Mouse (Mus musculus): ENCODE data around the gene Clasp2. TPM values are rescaled to one million over a fixed set of nuclear protein-coding genes. Genes with fewer than 3 reads are reported as not detected.
A peak's percentile ranks its signal among the peaks of the same experiment; 100 is the strongest.
"Not testable (repeated sequence)": the region's sequence is repeated elsewhere in the genome, so short reads cannot be mapped to it uniquely, and the experiment has no call there.

The Clasp2 gene
- 44.6 and 50.5 TPM in 2 replicates for polyA plus RNA-seq (2012; ENCODE audit: insufficient read depth, insufficient read length, missing spikeins)

DNA sequence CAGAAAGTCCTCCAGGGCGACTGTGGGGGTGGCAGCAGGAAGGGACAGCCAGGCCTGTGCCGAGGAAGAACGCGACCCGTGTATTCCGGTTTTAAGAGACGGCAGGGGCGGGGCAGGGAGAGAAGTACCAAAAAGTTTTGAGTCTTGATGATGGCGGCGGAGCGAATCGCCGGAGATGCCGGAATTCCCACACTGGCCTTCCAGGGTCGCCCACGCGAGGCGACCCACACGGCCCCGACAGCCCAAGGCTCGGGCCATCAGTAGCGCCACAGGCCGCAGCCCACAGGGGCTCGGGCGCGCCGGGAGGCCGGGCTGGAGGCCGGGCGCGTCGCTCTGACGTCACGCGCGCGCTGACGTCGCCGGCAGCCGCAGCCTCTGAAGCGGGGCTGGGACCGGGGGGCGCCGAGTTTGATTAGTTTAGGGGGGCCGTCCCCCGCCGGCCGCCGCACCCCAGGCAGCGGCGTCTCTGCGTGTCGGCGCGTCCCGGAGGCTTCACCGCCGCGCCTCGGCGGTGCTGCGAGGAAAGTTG is at the start of gene Clasp2:
Gene Clasp2, plus strand, starts transcription at position 366 of the 529 bp plus-strand sequence.
- no peak for TF ChIP-seq POLR2A (IDR thresholded peaks at IDR 0.05; ENCODE audit: borderline replicate concordance, low read depth, low read length)
- H3K4me1 ChIP-seq (ENCODE audit: control insufficient read depth, insufficient read depth, low read length) = peaks cover 20% of the 10 kb centered on the region
- H3K4me3 ChIP-seq (ENCODE audit: insufficient read depth, low read length) = peak within 1 kb of the TSS; percentile 98
- peak within 1 kb of the TSS; percentile 84 for H3K27ac ChIP-seq (ENCODE audit: insufficient read depth, low read depth, low read length)

GRCm38 (mm10) chr9:113701441-113702160 is 39.7 kb upstream of the Clasp2 start:
- TF ChIP-seq POLR2A (IDR thresholded peaks at IDR 0.05; ENCODE audit: borderline replicate concordance, low read depth, low read length) (no peak), CTCF (IDR thresholded peaks at IDR 0.05; ENCODE audit: low read depth, low read length) (no peak)
- H3K4me3 ChIP-seq (ENCODE audit: insufficient read depth, low read length) = no peak overlapping the region
- H3K27ac ChIP-seq (ENCODE audit: insufficient read depth, low read depth, low read length) = no peak overlapping the region
- peaks cover 34% of the 10 kb centered on the region for H3K4me1 ChIP-seq (ENCODE audit: control insufficient read depth, insufficient read depth, low read length)

DNA sequence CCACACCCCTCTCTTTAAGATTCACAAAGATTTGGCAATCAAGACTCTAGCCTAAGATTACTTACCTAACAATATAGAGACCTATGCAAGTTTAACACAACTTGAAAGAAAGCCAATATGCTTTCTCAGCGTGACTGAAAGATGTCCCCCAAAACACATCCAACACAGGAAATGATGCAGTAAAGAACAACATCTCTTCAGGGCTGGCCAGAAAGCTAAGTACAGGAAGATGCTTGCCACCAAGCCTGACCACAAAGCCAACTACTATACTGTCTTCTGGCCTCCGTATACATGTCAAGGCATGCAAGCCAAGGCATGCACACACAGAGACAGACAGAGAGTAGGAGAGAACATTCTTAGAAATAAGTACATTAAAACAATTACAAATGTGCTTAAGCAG is 35.2 kb upstream of the Clasp2 start:
- Histone ChIP-seq H3K4me1 (ENCODE audit: control insufficient read depth, insufficient read depth, low read length) (peaks cover 41% of the 10 kb centered on the region), H3K4me3 (ENCODE audit: insufficient read depth, low read length) (peak overlapping the region; percentile 90), H3K27ac (ENCODE audit: insufficient read depth, low read depth, low read length) (peak overlapping the region; percentile 49)
- no peak for TF ChIP-seq CTCF (IDR thresholded peaks at IDR 0.05; ENCODE audit: low read depth, low read length)
- no peak for TF ChIP-seq POLR2A (IDR thresholded peaks at IDR 0.05; ENCODE audit: borderline replicate concordance, low read depth, low read length)

DNA sequence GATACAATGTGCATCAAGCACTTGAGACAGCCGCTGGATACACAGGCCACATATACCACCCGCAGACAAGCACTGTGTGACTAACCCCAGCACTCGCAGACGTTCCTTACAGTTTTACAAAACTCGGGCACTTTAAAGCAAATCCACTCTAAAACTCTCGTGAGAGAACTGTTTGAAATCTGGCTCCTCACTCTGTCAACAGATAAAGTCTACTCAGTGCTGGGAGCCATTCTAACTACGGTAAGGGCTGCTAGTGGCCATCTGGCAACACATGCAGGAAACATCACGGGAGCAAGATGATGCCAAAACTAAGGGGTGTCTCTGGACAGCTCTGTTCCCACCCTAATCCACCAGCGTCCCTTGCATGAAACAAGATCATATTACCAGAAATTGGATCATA is 34.4 kb upstream of the Clasp2 start:
- H3K4me3 ChIP-seq (ENCODE audit: insufficient read depth, low read length) = peak overlapping the region; percentile 90
- peak overlapping the region; percentile 49; the same call in 1 of the 2 replicates for H3K27ac ChIP-seq (ENCODE audit: insufficient read depth, low read depth, low read length)
- no peak for TF ChIP-seq POLR2A (IDR thresholded peaks at IDR 0.05; ENCODE audit: borderline replicate concordance, low read depth, low read length)
- TF ChIP-seq CTCF (IDR thresholded peaks at IDR 0.05; ENCODE audit: low read depth, low read length) = no peak
- peaks cover 37% of the 10 kb centered on the region for H3K4me1 ChIP-seq (ENCODE audit: control insufficient read depth, insufficient read depth, low read length)

DNA sequence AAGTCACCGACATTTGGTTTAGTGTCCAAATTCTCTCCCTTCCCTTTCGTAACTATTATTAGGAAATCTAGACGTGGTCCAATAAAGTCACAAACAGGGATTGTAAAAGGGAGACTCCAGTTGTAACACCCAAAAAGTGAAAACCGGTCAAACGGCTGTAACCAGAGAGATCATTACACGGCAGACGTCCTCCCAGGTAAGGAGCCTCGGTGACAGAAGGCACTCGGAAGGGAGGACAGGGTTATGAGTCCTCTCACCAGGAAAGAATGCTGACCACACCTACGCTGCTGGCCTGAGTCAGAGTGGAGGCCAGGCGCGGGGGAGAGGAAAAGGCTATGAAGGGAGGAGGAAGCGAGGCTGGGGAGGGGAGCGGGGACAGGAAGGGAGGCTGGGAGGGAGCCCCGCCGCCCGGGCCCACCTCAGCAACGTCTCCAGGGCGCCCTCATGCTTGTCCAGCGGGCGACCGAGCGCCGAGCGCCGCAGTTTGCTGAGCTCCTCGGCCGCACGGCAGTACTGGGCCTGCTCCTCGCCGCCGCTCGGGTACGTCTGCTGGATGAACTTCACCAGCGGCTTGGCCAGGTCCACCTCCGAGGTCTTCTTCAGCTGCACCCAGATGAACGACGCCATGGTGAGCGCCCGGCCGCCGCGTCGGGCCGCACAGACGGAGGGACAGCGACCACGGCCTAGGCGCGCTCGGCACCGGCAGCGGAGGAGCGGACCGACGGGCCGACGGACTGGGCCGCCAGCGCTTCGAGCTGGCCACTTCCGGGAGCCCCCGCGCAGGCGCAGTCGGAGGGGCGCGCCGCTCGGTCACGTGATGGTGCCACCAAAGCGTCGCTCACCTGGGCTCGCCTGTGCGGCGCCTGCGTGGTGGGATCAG is 33.6 kb upstream of the Clasp2 start, which contains the start of gene Pdcd6ip:
Gene Pdcd6ip, minus strand, starts transcription at position 779 of the 880 bp plus-strand sequence.
- Histone ChIP-seq H3K4me1 (ENCODE audit: control insufficient read depth, insufficient read depth, low read length) (peaks cover 33% of the 10 kb centered on the region), H3K4me3 (ENCODE audit: insufficient read depth, low read length) (peak within 1 kb of the TSS; percentile 90), H3K27ac (ENCODE audit: insufficient read depth, low read depth, low read length) (peak within 1 kb of the TSS; percentile 77)
- peak; percentile 43; the same call in 1 of the 2 replicates for TF ChIP-seq POLR2A (IDR thresholded peaks at IDR 0.05; ENCODE audit: borderline replicate concordance, low read depth, low read length)
- no peak for TF ChIP-seq CTCF (IDR thresholded peaks at IDR 0.05; ENCODE audit: low read depth, low read length)

GRCm38 (mm10) chr9:113708361-113709280 is 32.7 kb upstream of the Clasp2 start:
- Histone ChIP-seq H3K4me3 (ENCODE audit: insufficient read depth, low read length) (peak overlapping the region; percentile 90), H3K4me1 (ENCODE audit: control insufficient read depth, insufficient read depth, low read length) (peaks cover 29% of the 10 kb centered on the region), H3K27ac (ENCODE audit: insufficient read depth, low read depth, low read length) (peak overlapping the region; percentile 77)
- TF ChIP-seq CTCF (IDR thresholded peaks at IDR 0.05; ENCODE audit: low read depth, low read length) (no peak), POLR2A (IDR thresholded peaks at IDR 0.05; ENCODE audit: borderline replicate concordance, low read depth, low read length) (no peak)

GRCm38 (mm10) chr9:113710871-113711270 is 30.4 kb upstream of the Clasp2 start:
- Histone ChIP-seq H3K4me3 (ENCODE audit: insufficient read depth, low read length) (no peak overlapping the region), H3K27ac (ENCODE audit: insufficient read depth, low read depth, low read length) (no peak overlapping the region), H3K4me1 (ENCODE audit: control insufficient read depth, insufficient read depth, low read length) (peaks cover 15% of the 10 kb centered on the region)
- TF ChIP-seq POLR2A (IDR thresholded peaks at IDR 0.05; ENCODE audit: borderline replicate concordance, low read depth, low read length) (no peak), CTCF (IDR thresholded peaks at IDR 0.05; ENCODE audit: low read depth, low read length) (no peak)

DNA sequence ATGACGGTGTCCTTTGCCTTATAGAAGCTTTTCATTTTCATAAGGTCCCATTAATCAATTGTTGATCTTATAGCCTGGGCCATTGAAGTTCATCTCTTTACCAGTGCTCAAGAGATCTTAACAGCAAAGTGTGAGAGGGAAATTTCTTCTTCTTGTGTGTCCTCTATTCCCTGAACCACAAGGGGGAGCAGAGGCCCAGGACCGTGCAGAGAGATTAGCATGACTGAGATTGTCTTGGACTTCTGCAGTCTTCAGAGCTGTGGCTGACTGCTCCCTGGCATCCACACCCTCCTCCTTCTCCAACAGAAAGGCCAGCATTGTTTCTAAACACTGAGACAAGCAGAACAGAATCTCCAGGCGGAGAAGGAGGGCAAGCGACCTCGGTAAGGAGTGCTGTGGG is 22.2 kb upstream of the Clasp2 start:
- Histone ChIP-seq H3K27ac (ENCODE audit: insufficient read depth, low read depth, low read length) (no peak overlapping the region), H3K4me1 (ENCODE audit: control insufficient read depth, insufficient read depth, low read length) (peaks cover 4% of the 10 kb centered on the region; the same call in 1 of the 2 replicates)
- TF ChIP-seq CTCF (IDR thresholded peaks at IDR 0.05; ENCODE audit: low read depth, low read length) = 0 out of 2 replicates have a peak, but pooled peaks have one; percentile 31
- no peak for TF ChIP-seq POLR2A (IDR thresholded peaks at IDR 0.05; ENCODE audit: borderline replicate concordance, low read depth, low read length)

DNA sequence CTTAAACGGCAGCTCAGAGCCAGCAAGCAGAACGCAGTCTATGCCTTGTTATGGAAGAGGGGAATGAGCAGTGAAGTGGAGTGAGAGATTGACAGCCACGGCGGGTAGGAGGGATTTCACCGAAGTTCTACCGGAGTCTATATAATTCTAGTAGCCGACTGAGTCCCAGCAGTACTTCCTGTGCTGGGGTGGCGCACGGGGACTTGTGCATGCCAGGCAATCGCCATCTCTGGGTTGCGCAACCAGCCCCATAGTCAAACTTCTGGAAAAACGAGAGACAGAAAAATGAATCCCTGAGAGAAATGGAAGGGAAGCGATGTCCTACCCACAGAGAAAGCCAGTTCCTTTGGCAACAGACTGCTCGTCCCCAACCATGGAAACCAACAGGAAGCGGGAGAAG is 16.6 kb upstream of the Clasp2 start:
- Histone ChIP-seq H3K4me3 (ENCODE audit: insufficient read depth, low read length) (no peak overlapping the region), H3K27ac (ENCODE audit: insufficient read depth, low read depth, low read length) (peak overlapping the region; percentile 50), H3K4me1 (ENCODE audit: control insufficient read depth, insufficient read depth, low read length) (peaks cover 26% of the 10 kb centered on the region)
- TF ChIP-seq POLR2A (IDR thresholded peaks at IDR 0.05; ENCODE audit: borderline replicate concordance, low read depth, low read length) (no peak), CTCF (IDR thresholded peaks at IDR 0.05; ENCODE audit: low read depth, low read length) (no peak)

More for the DNA sequence above, 22.2 kb upstream of the Clasp2 start:
- H3K4me3 ChIP-seq (ENCODE audit: insufficient read depth, low read length) = no peak overlapping the region

- Histone ChIP-seq H3K27ac (ENCODE audit: insufficient read depth, low read depth, low read length) (peak overlapping the region; percentile 61), H3K4me1 (ENCODE audit: control insufficient read depth, insufficient read depth, low read length) (peaks cover 34% of the 10 kb centered on the region)
- H3K4me3 ChIP-seq (ENCODE audit: insufficient read depth, low read length) = not testable (repeated sequence)
These were observed 15.7 kb upstream of the Clasp2 start for GRCm38 (mm10) chr9:113725609-113726008.

All from bone marrow macrophage, adult 2 months (primary cell).